Mouse (Mus musculus) heart, postnatal 0 days (tissue): ENCODE measurements around the gene Rundc3a.

Experiments
- CTCF ChIP-seq: IDR thresholded peaks from 2 replicates; pipeline ENCODE4 v1.5.1; 2016; ENCODE audit warnings: antibody characterized with exemption, control low read depth, low read depth
- EP300 ChIP-seq: IDR thresholded peaks from 2 replicates; pipeline ENCODE4 v1.6.1; 2016; ENCODE audit warnings: antibody characterized with exemption, low read depth

- TF ChIP-seq CTCF = no peak
- TF ChIP-seq EP300 = no peak
Measured at GRCm38 (mm10) chr11:102346926-102347325, 46.3 kb upstream of the Rundc3a start.
